Mouse (Mus musculus) kidney, postnatal 36 days (tissue): ENCODE measurements around the gene Gimap9.

Experiments used
- DNase-seq, 2 experiments: peaks; one replicate each; pipeline ENCODE4 v3.0.0; 2021 to 2022; ENCODE audit warnings: mixed read lengths in 2 of 2

The Gimap9 gene

GRCm38 (mm10) chr6:48696830-48697554 lies 21.1 kb downstream of the Gimap9 start:
- DNase-seq: no peak

- DNase-seq: no peak
Measured at GRCm38 (mm10) chr6:48697555-48697930, 21.6 kb downstream of the Gimap9 start.

- no peak for DNase-seq
Measured at GRCm38 (mm10) chr6:48698066-48698856, 22.3 kb downstream of the Gimap9 start.

DNA sequence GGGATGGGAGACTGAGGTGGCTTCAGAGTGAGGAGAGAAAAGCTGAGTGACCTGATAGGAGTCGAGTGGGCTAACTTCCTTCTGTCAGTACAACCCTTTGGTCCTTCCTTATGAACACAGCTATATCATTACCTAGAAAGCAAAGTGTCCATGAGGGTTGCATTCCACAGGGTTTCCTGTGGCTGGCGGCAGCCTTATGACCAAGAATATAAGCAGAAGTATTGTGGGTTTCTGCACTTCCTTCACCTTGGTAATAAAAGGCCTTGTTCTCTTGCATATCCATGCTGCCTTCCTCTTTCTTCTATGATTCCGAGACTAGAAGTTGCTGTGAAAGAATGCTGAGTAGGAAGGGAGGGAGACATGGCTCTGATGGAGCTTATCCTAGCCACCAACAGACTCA lies 23.0 kb downstream of the Gimap9 start:
- DNase-seq: no peak

DNA sequence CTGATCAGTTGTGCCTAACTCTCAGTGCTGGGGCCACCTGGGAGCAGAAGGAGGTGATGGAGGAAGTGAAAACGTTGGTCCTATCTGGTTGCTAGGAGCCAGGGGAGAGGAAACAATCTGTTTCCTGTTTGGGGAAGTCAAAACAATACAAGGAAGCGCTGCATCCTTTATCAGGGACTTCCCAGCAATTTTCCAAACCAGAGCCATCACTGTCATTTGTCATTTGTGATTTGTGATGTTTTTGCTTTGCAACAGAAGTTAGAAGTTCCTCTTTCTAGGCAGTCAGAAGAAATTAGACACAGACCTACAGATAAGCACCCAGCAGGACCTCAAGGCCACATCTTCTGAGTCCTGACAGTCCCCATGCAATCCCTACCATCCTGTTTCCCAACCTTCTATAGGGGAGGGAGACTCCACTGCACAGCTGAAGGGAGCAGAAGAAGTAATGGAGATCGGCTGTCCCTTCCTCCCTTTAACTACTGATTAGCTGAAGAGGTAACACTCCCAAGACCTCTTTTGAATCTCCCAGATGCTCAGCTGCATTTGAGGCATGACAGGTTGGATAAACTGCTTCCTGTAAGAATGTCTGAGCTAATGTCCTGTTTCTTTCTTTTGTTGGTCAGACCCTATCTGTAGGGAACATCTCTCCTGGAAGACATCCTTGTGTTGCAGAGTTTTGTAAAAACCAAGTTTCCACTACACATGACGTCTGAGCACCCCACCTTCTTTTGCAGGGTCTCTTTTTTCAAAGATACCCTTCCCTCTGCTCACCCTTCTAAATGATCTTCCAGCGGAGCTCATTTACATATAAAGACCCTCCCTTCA lies 24.5 kb downstream of the Gimap9 start:
- DNase-seq: peak in 1 of 2 experiments; percentile 72

- DNase-seq: peak in 1 of 2 experiments; percentile 2
Measured at GRCm38 (mm10) chr6:48702146-48702545, 26.2 kb downstream of the Gimap9 start.

DNA sequence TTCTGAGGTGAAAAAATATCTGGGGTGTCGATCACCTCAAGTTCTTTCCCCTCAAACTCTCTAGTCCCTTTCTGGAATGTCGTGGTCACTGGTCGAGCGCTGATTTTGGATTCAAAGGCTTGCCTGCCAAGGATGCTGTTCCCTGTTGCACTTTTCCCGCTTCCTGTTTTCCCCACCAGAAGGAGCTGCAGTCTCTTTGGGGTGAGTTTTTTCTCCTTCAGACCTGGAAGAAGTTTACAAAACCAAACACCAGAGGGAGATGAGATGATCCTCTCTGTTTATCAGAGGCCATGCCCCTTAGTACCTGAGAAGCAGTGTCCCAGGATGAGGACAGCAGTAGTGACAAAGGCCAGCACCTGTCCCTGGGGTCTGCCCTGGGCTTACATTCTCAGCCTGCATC lies 26.7 kb downstream of the Gimap9 start:
- DNase-seq: no peak

DNA sequence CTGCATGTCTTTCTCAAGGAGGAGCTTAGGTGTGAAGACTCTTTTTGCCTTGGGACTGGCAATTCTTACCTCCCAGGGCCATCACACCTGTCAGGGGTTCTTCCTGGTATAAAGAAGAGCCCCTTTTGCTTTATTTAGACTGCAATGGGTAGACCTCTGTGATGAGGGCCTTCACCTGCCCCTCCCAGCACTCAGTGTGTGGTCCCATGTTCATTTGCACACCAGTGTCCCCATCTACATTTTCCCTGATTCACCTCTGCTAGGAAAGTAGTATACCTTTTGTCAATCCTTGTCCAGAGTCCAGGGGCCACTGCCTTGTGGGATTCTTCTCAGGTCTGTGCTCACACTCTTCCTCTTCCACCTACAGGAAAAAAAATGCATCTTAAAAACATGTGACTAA lies 28.2 kb downstream of the Gimap9 start:
- DNase-seq: no peak

DNA sequence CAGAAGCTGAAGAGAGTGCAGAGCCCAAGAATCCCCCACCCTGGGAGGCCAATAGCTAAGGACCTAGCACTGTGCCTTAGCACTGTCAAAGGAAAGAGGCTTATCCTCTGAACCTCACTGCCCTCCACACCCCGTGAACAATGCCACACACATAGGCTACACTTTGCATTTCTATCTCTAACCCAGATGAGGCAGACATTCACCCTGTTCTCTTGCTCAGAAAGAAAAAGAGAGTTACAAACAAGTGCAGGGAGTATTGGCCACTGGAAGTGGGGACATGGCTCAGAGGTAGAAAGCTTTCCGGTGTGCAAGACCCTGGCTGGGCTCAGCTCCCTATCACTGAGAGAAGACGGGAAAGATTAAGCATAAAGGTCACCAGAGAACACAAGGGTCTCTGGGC lies 30.2 kb downstream of the Gimap9 start:
- DNase-seq: peak in 1 of 2 experiments; percentile 5

DNA sequence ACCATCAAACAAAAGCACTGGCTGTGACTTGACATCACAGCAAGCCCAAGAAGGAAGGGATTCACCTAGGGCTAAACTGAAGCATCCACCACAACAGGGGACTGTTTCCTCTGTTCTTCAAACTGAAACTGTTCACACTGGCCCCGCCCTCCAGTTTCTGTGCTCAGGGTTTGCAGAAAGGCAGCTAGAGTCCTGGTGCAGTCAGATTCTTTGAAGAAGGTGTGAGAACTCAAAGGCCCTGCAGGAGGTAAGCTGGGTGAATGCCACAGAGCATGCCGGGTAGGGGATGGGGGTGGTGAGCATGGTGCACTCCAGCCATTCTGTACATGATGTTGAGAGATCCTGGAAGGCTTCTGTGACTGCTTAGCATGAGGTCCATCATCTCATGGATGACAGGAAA lies 42.5 kb downstream of the Gimap9 start, which contains the start of the genes Gm28053 and Gimap7:
Gene Gm28053 (plus strand): TSS at position 153 of the 400 bp plus-strand sequence.
Gene Gimap7 (plus strand): TSS at position 167 of the 400 bp plus-strand sequence.
- no peak for DNase-seq

- no peak for DNase-seq
Measured at GRCm38 (mm10) chr6:48720326-48720725, 44.4 kb downstream of the Gimap9 start.

- no peak for DNase-seq
Measured at GRCm38 (mm10) chr6:48723468-48723867, 47.5 kb downstream of the Gimap9 start.

GRCm38 (mm10) chr6:48725476-48725875 lies 49.5 kb downstream of the Gimap9 start:
- DNase-seq: peak; percentile 88 to 97

DNA sequence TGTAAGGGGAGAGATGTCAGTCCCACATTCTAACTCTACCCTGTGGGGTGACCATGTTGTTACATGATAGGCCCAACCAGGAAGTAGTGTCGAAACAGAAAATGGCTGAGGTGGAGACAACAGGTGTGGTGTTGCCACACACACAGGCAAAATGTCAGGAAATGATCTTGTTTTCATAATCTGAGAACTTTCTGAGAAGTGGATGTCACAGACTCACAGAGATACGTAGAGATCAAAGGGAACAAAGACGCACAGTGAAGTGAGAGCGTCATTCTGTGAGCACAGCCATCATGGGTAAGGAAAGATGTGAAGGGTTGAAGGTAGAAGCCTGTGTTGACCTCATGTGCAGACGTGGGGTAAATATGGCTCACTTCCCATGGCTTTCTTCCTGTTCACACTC lies 51.8 kb downstream of the Gimap9 start:
- no peak for DNase-seq
